Mouse (Mus musculus) liver, embryonic 12.5 days (tissue): ENCODE data around the gene Atxn3. TPM values are rescaled to one million over a fixed set of nuclear protein-coding genes. Genes with fewer than 3 reads are reported as not detected.
"Not testable (repeated sequence)": the region's sequence is repeated elsewhere in the genome, so short reads cannot be mapped to it uniquely, and the experiment has no call there.

Experiments
- ATAC-seq: fragments of 200-750 bp; cut with Nextera tagmentation; 2 replicates; pipeline ENCODE4 v1.8.0; 2017; ENCODE audit warnings: moderate number of reproducible peaks, mild to moderate bottlenecking, moderate library complexity
- H3K27ac ChIP-seq: fragments of 300-500 bp; sonication (generic); 2 replicates; pipeline ENCODE4 v1.5.1; 2016; ENCODE audit warnings: mild to moderate bottlenecking
- H3K27me3 ChIP-seq: fragments of 300-500 bp; sonication (generic); replicated peaks from 2 replicates; pipeline ENCODE4 v1.6.1; 2016; ENCODE audit warnings: mild to moderate bottlenecking, moderate library complexity
- H3K36me3 ChIP-seq: fragments of 300-500 bp; sonication (generic); 2 replicates; pipeline ENCODE4 v1.6.1; 2016; ENCODE audit warnings: mild to moderate bottlenecking, moderate library complexity
- H3K4me1 ChIP-seq: fragments of 300-500 bp; sonication (generic); 2 replicates; pipeline ENCODE4 v1.6.1; 2016
- H3K4me2 ChIP-seq: fragments of 300-500 bp; sonication (generic); 2 replicates; pipeline ENCODE4 v1.6.1; 2016; ENCODE audit warnings: mild to moderate bottlenecking, moderate library complexity
- H3K4me3 ChIP-seq: fragments of 300-500 bp; sonication (generic); 2 replicates; pipeline ENCODE4 v1.5.1; 2016; ENCODE audit warnings: mild to moderate bottlenecking, moderate library complexity
- H3K9ac ChIP-seq: fragments of 300-500 bp; sonication (generic); 2 replicates; pipeline ENCODE4 v1.6.1; 2016; ENCODE audit warnings: mild to moderate bottlenecking, moderate library complexity
- H3K9me3 ChIP-seq: fragments of 300-500 bp; sonication (generic); replicated peaks from 2 replicates; pipeline ENCODE4 v1.6.1; 2016; ENCODE audit warnings: mild to moderate bottlenecking, moderate library complexity
- WGBS: fragments of 180-500 bp; shearing (Covaris S2); methylation state at CpG from one replicate; pipeline ENCODE4 v1.1.7; 2016; ENCODE audit not compliant: insufficient replicate concordance; 5-methylcytosine and 5-hydroxymethylcytosine counted together
- polyA plus RNA-seq: library from polyadenylated mRNA; unstranded; fragments of >200 nt; fragmentation: Nextera tagmentation; extraction: Ambion mirVana; gene quantifications from 2 replicates; pipeline ENCODE4 v1.2.1, GENCODE M21; 2016

The Atxn3 gene
- polyA plus RNA-seq, 1 experiment from 2014 or later = 12.4 TPM

DNA sequence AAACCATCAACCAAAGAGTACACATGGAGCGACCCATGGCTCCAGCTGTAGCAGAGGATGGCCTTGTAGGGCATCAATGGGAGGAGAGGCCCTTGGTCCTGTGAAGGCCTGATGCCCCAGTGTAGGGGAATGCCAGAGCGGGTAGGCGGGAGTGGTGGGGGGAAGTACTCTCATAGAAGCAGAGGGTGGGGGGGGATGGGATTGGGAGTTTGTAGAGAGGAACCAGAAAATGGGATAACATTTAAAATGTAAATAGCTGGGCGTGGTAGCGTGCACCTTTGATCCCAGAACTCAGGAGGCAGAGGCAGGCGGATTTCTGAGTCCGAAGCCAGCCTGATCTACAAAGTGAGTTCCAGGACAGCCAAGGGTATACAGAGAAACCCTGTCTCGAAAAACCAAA lies 2.2 kb downstream of the Atxn3 start:
- H3K27ac ChIP-seq, H3K4me3 ChIP-seq, H3K36me3 ChIP-seq, H3K9me3 ChIP-seq, H3K27me3 ChIP-seq, ATAC-seq, H3K9ac ChIP-seq: not testable (repeated sequence)
- peak overlapping the region; percentile 77; the same call in 1 of the 2 replicates for H3K4me2 ChIP-seq
- 91% methylated on average over 8 of the region's 8 CpGs for WGBS
- H3K4me1 ChIP-seq = peaks cover 26% of the 10 kb centered on the region

GRCm38 (mm10) chr12:101948801-101949200 lies 9.2 kb downstream of the Atxn3 start:
- Histone ChIP-seq H3K27me3 (no peaks in the 10 kb centered on the region), H3K4me1 (no peaks in the 10 kb centered on the region), H3K9ac (no peak overlapping the region), H3K4me3 (no peak overlapping the region), H3K9me3 (no peaks in the 10 kb centered on the region), H3K27ac (no peak overlapping the region), H3K36me3 (peaks cover 39% of the 10 kb centered on the region), H3K4me2 (no peak overlapping the region)
- WGBS = 72% methylated on average over 4 of the region's 4 CpGs
- ATAC-seq = no peak

DNA sequence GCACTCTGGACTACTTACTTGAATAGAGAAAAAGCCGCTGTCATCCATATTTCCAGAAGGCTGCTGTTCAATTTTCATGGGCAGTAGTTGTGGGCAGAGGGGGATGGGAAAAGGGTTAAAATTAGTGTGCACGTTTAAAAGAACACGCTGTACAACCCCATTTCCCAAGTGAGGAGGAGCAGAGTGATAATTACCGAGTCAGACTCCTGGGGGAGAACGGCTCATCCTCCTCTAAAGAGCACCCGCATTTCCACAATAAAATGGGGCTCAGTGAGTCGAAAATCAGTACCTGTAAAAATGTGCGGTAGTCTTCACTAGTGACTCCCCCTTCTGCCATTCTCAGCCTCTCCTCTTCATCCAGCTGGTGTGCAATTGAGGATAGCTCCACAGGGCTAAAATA lies 10.1 kb downstream of the Atxn3 start:
- Histone ChIP-seq H3K36me3 (peaks cover 44% of the 10 kb centered on the region), H3K27me3 (no peaks in the 10 kb centered on the region)
- WGBS = 80% methylated on average over 8 of the region's 8 CpGs

DNA sequence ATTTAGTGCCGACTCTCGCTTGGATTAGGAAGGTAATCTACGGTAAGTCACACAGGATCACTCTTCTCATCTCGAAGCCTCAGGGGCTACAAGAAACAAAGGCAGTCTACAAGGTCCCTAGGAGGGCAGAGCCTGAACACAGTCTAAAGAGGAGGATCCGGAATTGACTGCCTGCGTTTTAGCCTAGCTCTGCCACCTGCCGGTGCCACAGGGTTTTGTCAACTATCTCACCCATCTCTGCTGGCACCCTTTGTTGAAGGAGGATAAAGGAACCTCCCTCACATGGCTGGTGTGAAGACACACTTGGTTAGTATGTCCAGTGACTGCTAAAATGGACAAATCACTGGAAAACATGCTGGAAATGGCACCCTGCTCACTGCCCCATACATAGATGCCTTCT lies 20.5 kb downstream of the Atxn3 start:
- H3K9ac ChIP-seq = no peak overlapping the region
- no peaks in the 10 kb centered on the region for H3K27me3 ChIP-seq
- H3K4me2 ChIP-seq = no peak overlapping the region
- H3K36me3 ChIP-seq = peaks cover 85% of the 10 kb centered on the region
- WGBS = 86% methylated on average over 7 of the region's 7 CpGs
- H3K27ac ChIP-seq = no peak overlapping the region
- no peaks in the 10 kb centered on the region for H3K9me3 ChIP-seq
- no peaks in the 10 kb centered on the region for H3K4me1 ChIP-seq
- H3K4me3 ChIP-seq = no peak overlapping the region
- ATAC-seq = no peak

More for the DNA sequence above, 10.1 kb downstream of the Atxn3 start:
- Histone ChIP-seq H3K4me3 (no peak overlapping the region), H3K9ac (no peak overlapping the region), H3K9me3 (no peaks in the 10 kb centered on the region), H3K4me1 (no peaks in the 10 kb centered on the region), H3K4me2 (no peak overlapping the region), H3K27ac (no peak overlapping the region)
- ATAC-seq = no peak

DNA sequence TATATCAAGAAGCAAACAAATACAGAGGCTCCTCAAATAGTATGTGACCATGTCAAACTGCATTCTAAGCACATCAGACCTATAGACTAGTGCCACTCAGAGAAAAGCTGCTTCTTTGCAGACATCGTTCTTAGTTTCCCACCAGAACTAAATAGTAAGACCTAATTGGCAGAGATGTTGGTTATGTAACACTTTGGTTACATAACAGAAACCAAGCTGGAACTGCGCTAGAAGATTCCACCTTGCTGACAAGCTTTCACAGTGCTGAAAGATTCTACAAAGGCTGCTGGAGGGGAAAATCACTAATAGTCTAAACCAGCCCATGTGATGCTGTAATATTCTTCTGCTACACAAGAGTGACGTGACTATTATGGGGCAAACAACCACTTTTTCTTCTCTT lies 22.8 kb downstream of the Atxn3 start:
- H3K4me1 ChIP-seq = no peaks in the 10 kb centered on the region
- H3K4me2 ChIP-seq = no peak overlapping the region
- no peak for ATAC-seq
- H3K9ac ChIP-seq = no peak overlapping the region
- H3K9me3 ChIP-seq = no peaks in the 10 kb centered on the region
- peaks cover 85% of the 10 kb centered on the region for H3K36me3 ChIP-seq
- 75% methylated on average over 3 of the region's 3 CpGs for WGBS
- H3K27me3 ChIP-seq = no peaks in the 10 kb centered on the region
- no peak overlapping the region for H3K4me3 ChIP-seq
- H3K27ac ChIP-seq = no peak overlapping the region

GRCm38 (mm10) chr12:101928423-101928822 lies 29.6 kb downstream of the Atxn3 start:
- 66% methylated on average over 1 of the region's 1 CpGs for WGBS
- Histone ChIP-seq H3K4me3 (no peak overlapping the region), H3K36me3 (peaks cover 93% of the 10 kb centered on the region), H3K27ac (no peak overlapping the region), H3K9me3 (no peaks in the 10 kb centered on the region), H3K4me1 (no peaks in the 10 kb centered on the region), H3K4me2 (no peak overlapping the region), H3K9ac (no peak overlapping the region), H3K27me3 (no peaks in the 10 kb centered on the region)
- no peak for ATAC-seq

DNA sequence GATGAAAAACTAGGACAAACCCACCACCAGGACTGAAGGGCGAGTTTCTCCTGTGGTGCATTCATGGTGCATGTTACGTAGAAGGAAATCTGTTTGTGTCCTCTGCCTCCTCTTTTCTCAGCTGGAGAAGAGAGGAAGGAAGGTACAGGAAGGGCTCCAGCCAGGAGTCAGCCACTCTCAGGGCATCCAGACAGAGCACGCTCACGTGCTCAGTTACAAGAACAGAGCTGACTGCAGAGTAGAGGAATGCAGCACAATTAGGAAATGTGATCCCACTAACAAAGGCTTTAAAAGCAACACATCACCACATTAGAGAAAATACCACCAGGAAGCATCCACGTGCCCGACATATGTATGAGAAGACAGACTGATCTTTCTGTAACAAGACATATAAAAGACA lies 35.7 kb downstream of the Atxn3 start:
- peaks cover 49% of the 10 kb centered on the region for H3K36me3 ChIP-seq
- H3K4me1 ChIP-seq = no peaks in the 10 kb centered on the region
- H3K9me3 ChIP-seq = no peaks in the 10 kb centered on the region
- no peaks in the 10 kb centered on the region for H3K27me3 ChIP-seq
- no peak for ATAC-seq
- WGBS = 87% methylated on average over 6 of the region's 6 CpGs
- H3K9ac ChIP-seq = no peak overlapping the region
- H3K4me2 ChIP-seq = no peak overlapping the region
- no peak overlapping the region for H3K4me3 ChIP-seq
- H3K27ac ChIP-seq = no peak overlapping the region

- Histone ChIP-seq H3K36me3 (peaks cover 25% of the 10 kb centered on the region), H3K27me3 (no peaks in the 10 kb centered on the region), H3K9ac (no peak overlapping the region), H3K4me3 (no peak overlapping the region), H3K9me3 (no peaks in the 10 kb centered on the region), H3K27ac (no peak overlapping the region), H3K4me1 (no peaks in the 10 kb centered on the region), H3K4me2 (no peak overlapping the region)
- 74% methylated on average over 3 of the region's 3 CpGs for WGBS
- no peak for ATAC-seq
Observed at GRCm38 (mm10) chr12:101919847-101920246, 38.2 kb downstream of the Atxn3 start.

GRCm38 (mm10) chr12:101917165-101917564 lies 40.9 kb downstream of the Atxn3 start:
- Histone ChIP-seq H3K4me2 (no peak overlapping the region), H3K27ac (no peak overlapping the region), H3K27me3 (no peaks in the 10 kb centered on the region), H3K9me3 (no peaks in the 10 kb centered on the region), H3K4me3 (no peak overlapping the region), H3K36me3 (peaks cover 1% of the 10 kb centered on the region), H3K9ac (no peak overlapping the region), H3K4me1 (peaks cover 11% of the 10 kb centered on the region)
- ATAC-seq = no peak

GRCm38 (mm10) chr12:101912626-101913490 lies 45.2 kb downstream of the Atxn3 start, which contains the start of gene Trip11:
TSS of gene Trip11 (minus strand) at chr12:101913267.
- Histone ChIP-seq H3K9me3 (no peaks in the 10 kb centered on the region), H3K27ac (peak within 1 kb of the TSS; percentile 82), H3K36me3 (peaks cover 20% of the 10 kb centered on the region), H3K9ac (peak within 1 kb of the TSS; percentile 89), H3K27me3 (no peaks in the 10 kb centered on the region), H3K4me1 (peaks cover 26% of the 10 kb centered on the region), H3K4me3 (peak within 1 kb of the TSS; percentile 80), H3K4me2 (peak within 1 kb of the TSS; percentile 84)
- WGBS = under 1% methylated on average over 69 of the region's 69 CpGs
- ATAC-seq = peak; percentile 96

DNA sequence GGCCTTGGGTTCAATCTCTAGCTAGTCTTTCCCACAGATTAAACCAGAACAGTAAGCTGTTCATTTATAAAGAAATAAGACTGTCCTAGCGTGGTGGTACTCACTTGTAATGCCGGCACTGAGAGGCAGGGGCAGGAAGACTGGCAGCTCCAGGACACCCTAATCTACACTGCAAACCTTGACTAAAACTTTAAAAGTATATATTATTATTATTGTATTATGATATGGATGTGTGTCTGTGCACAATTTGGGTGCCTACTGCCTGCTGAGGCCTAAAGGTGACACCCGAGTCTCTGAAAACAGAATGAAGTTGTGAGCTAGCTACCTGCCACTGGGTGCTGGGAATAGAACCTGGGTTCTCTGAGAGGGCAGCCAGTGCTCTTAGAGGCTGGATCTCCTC lies 46.7 kb downstream of the Atxn3 start:
- peak overlapping the region; percentile 84 for H3K4me2 ChIP-seq
- 83% methylated on average over 3 of the region's 3 CpGs for WGBS
- H3K4me3 ChIP-seq = peak overlapping the region; percentile 80
- peaks cover 26% of the 10 kb centered on the region for H3K4me1 ChIP-seq
- H3K9me3 ChIP-seq = no peaks in the 10 kb centered on the region
- peak overlapping the region; percentile 89; the same call in 1 of the 2 replicates for H3K9ac ChIP-seq
- no peak for ATAC-seq
- no peaks in the 10 kb centered on the region for H3K27me3 ChIP-seq
- H3K36me3 ChIP-seq = peaks cover 28% of the 10 kb centered on the region
- H3K27ac ChIP-seq = no peak overlapping the region

DNA sequence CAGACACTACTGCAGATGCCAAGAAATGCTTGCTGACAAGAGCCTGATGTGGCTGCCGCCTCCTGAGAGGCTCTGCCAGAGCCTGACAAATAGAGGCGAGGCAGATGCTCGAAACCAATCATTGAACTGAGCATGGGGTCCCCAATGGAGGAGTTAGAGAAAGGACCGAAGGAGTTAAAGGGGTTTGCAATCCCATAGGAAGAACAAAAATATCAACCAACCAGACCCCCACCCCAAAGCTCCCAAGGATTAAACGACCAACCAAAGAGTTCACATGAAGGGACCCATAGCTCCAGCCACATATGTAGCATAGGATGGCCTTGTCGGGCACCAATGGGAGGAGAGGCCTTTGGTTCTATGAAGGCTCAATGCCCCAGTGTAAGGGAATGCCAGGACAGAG lies 47.7 kb downstream of the Atxn3 start:
- no peak for ATAC-seq
- Histone ChIP-seq H3K36me3 (peaks cover 31% of the 10 kb centered on the region), H3K27me3 (no peaks in the 10 kb centered on the region), H3K9ac (no peak overlapping the region), H3K9me3 (no peaks in the 10 kb centered on the region), H3K4me2 (no peak overlapping the region), H3K27ac (no peak overlapping the region), H3K4me3 (no peak overlapping the region), H3K4me1 (peaks cover 26% of the 10 kb centered on the region)
- 77% methylated on average over 6 of the region's 6 CpGs for WGBS
